Mouse (Mus musculus) heart, postnatal 0 days (tissue): ENCODE data around the gene Fat3. TPM values are rescaled to one million over a fixed set of nuclear protein-coding genes. Genes with fewer than 3 reads are reported as not detected.

Experiments used
- ATAC-seq: fragments of 200-750 bp; cut with Nextera tagmentation; 2 replicates; pipeline ENCODE4 v1.8.0; 2017; ENCODE audit warnings: low read depth, moderate number of reproducible peaks, moderate library complexity; ENCODE audit not compliant: insufficient read depth
- DNase-seq: peaks from one replicate; pipeline ENCODE4 v3.0.0-alpha.2; 2016; ENCODE audit warnings: low spot score
- H3K27ac ChIP-seq: fragments of 300-500 bp; sonication (generic); 2 replicates; pipeline ENCODE4 v1.5.1; 2014; ENCODE audit warnings: low read depth, mild to moderate bottlenecking
- H3K27me3 ChIP-seq: fragments of 300-500 bp; sonication (generic); 2 replicates; pipeline ENCODE4 v1.6.1; 2014; ENCODE audit warnings: low read length, mixed read lengths; ENCODE audit not compliant: control insufficient read depth, insufficient read depth
- H3K36me3 ChIP-seq: fragments of 300-500 bp; sonication (generic); replicated peaks from 2 replicates; pipeline ENCODE4 v1.6.1; 2014; ENCODE audit warnings: low read length, mixed read lengths; ENCODE audit not compliant: control insufficient read depth, insufficient read depth
- H3K4me1 ChIP-seq: fragments of 300-500 bp; sonication (generic); 2 replicates; pipeline ENCODE4 v1.6.1; 2014; ENCODE audit warnings: antibody characterized with exemption; ENCODE audit not compliant: control insufficient read depth, insufficient read depth
- H3K4me2 ChIP-seq: fragments of 300-500 bp; sonication (generic); 2 replicates; pipeline ENCODE4 v1.6.1; 2014; ENCODE audit warnings: low read depth, mild to moderate bottlenecking, low read length, moderate library complexity
- H3K4me3 ChIP-seq: fragments of 300-500 bp; sonication (generic); 2 replicates; pipeline ENCODE4 v1.5.1; 2014; ENCODE audit warnings: low read depth, low read length
- H3K9ac ChIP-seq: fragments of 300-500 bp; sonication (generic); replicated peaks from 2 replicates; pipeline ENCODE4 v1.6.1; 2014; ENCODE audit warnings: low read depth, low read length, mixed read lengths
- H3K9me3 ChIP-seq: fragments of 300-500 bp; sonication (generic); replicated peaks from 2 replicates; pipeline ENCODE4 v1.6.1; 2016; ENCODE audit warnings: low read length; ENCODE audit not compliant: control insufficient read depth
- CTCF ChIP-seq: IDR thresholded peaks from 2 replicates; pipeline ENCODE4 v1.5.1; 2016; ENCODE audit warnings: antibody characterized with exemption, control low read depth, low read depth
- EP300 ChIP-seq: IDR thresholded peaks from 2 replicates; pipeline ENCODE4 v1.6.1; 2016; ENCODE audit warnings: antibody characterized with exemption, low read depth
- WGBS: fragments of 180-500 bp; shearing (Covaris S2); extraction: QIAGEN DNeasy Blood & Tissue Kit; methylation state at CpG from one replicate; pipeline ENCODE4 v1.1.7; 2014; 5-methylcytosine and 5-hydroxymethylcytosine counted together
- polyA plus RNA-seq: library from polyadenylated mRNA; unstranded; fragments of >200 nt; fragmentation: Nextera tagmentation; extraction: Ambion mirVana; gene quantifications from 2 replicates; pipeline ENCODE4 v1.2.1, GENCODE M21; 2015
- total RNA-seq: library from RNA; depleted of rRNA; stranded (reverse); fragments of >200 nt; gene quantifications from 2 replicates; pipeline ENCODE4 v1.2.3, GENCODE M21; 2014; ENCODE audit warnings: low replicate concordance

The Fat3 gene
- total and polyA plus RNA-seq, 2 experiments from 2014 or later = 0.19 to 2.4 TPM

DNA sequence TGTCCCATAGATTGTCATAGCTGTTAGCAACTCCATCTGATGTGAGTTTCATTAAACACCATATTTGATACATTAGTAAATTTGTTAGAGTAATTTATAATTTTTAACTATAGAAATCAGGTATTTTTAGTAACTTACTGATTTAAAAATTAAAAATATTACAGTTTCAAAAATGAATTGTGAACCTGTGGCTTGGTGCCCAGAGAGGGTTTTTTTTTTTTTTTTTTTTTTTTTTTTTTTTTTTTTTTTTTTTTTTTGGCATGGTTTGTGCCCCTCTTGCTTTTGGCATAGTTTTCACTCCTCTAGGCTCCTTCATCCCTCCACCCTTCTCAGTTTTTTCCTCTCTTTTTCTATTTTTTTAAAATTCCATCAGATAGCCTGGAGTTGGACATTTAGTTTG is 438.6 kb downstream of the Fat3 start:
- Histone ChIP-seq H3K4me2 (no peak overlapping the region), H3K27ac (no peak overlapping the region), H3K27me3 (no peaks in the 10 kb centered on the region), H3K4me3 (no peak overlapping the region), H3K36me3 (no peaks in the 10 kb centered on the region), H3K4me1 (no peaks in the 10 kb centered on the region), H3K9me3 (no peaks in the 10 kb centered on the region), H3K9ac (no peak overlapping the region)
- DNase-seq (no peak), ATAC-seq (no peak)
- TF ChIP-seq EP300 (no peak), CTCF (no peak)

DNA sequence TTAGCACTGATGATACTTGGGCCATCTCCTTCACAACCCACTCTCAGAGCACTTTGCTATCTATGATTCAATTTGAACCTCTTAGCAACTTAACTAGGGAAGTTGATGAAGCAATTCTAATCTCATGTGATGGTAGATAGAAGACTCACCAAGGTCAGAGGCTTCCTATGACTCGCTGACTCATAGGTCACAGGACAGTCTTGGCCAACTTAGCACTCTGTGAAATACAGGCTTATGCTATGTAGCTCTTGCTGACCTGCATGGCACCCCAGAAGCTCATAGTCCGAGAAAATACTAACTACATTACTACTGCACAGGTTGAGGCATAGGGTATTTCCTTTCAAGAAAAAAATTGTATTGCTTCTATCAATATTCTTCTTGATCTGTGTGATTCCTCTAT is 454.4 kb downstream of the Fat3 start:
- Histone ChIP-seq H3K36me3 (no peaks in the 10 kb centered on the region), H3K9ac (no peak overlapping the region), H3K27ac (no peak overlapping the region), H3K27me3 (no peaks in the 10 kb centered on the region), H3K4me1 (no peaks in the 10 kb centered on the region), H3K4me2 (no peak overlapping the region), H3K9me3 (no peaks in the 10 kb centered on the region; the same call in 1 of the 2 replicates), H3K4me3 (no peak overlapping the region)
- TF ChIP-seq CTCF (no peak), EP300 (no peak)
- ATAC-seq = no peak
- 69% methylated on average over 2 of the region's 2 CpGs for WGBS
- no peak for DNase-seq

GRCm38 (mm10) chr9:16037375-16037774 is 463.7 kb downstream of the Fat3 start:
- WGBS = 30% methylated on average over 3 of the region's 3 CpGs
- Histone ChIP-seq H3K27me3 (no peaks in the 10 kb centered on the region), H3K27ac (no peak overlapping the region), H3K4me2 (no peak overlapping the region), H3K4me1 (no peaks in the 10 kb centered on the region), H3K4me3 (no peak overlapping the region), H3K9ac (no peak overlapping the region), H3K9me3 (no peaks in the 10 kb centered on the region; the same call in 1 of the 2 replicates), H3K36me3 (no peaks in the 10 kb centered on the region)
- no peak for TF ChIP-seq EP300
- TF ChIP-seq CTCF = no peak
- ATAC-seq (no peak), DNase-seq (no peak)

DNA sequence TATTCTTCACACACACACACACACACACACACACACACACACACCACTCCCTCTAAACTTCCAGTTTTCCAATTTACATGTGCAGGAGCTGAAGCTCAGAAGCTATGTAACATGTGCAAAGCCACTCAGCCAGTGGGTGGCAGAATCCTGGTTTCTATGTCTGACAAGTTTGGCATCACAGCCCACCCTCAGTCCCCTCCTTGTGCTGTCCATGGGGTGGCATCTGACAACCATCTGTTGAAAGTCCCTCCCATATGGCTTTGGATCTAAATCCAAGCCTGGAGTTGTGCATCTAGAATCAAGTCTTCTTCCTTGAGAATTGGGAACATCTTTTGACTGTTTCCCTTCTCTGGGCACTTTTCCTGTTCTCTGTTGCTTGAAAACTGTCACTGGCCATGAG is 464.7 kb downstream of the Fat3 start:
- no peak for DNase-seq
- ATAC-seq = no peak
- no peak overlapping the region for H3K4me3 ChIP-seq
- no peaks in the 10 kb centered on the region for H3K4me1 ChIP-seq
- no peak overlapping the region for H3K9ac ChIP-seq
- no peaks in the 10 kb centered on the region for H3K36me3 ChIP-seq
- H3K4me2 ChIP-seq = no peak overlapping the region
- no peaks in the 10 kb centered on the region for H3K9me3 ChIP-seq
- no peak overlapping the region for H3K27ac ChIP-seq
- TF ChIP-seq EP300 (no peak), CTCF (peak; percentile 22; the same call in 1 of the 2 replicates)
- H3K27me3 ChIP-seq = no peaks in the 10 kb centered on the region

GRCm38 (mm10) chr9:16029715-16030285 is 471.3 kb downstream of the Fat3 start:
- Histone ChIP-seq H3K36me3 (no peaks in the 10 kb centered on the region), H3K27ac (no peak overlapping the region), H3K4me3 (no peak overlapping the region), H3K4me1 (no peaks in the 10 kb centered on the region), H3K9ac (no peak overlapping the region), H3K27me3 (no peaks in the 10 kb centered on the region), H3K4me2 (no peak overlapping the region), H3K9me3 (no peaks in the 10 kb centered on the region)
- ATAC-seq = no peak
- TF ChIP-seq CTCF (no peak), EP300 (no peak)
- DNase-seq = no peak
- WGBS = 87% methylated on average over 11 of the region's 11 CpGs

DNA sequence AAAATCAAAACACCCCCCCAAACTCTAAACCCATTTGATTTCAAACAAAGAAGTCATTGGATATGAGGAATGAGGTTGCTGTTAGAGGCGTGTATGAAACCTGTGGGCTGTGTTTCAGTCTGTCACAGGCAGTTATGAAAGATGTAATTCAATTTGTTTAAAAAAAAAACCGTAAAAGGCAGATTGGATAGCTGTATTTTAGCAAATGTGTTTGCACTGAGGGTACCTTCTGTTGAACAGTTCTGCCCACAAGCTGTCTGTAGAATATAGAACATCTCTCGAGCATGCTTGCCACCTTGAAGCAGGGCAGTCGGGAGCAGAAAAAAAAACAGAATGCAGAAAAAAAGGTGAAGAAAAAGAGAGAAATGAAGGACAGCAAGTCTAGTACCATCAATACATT is 472.0 kb downstream of the Fat3 start:
- Histone ChIP-seq H3K36me3 (no peaks in the 10 kb centered on the region), H3K4me2 (no peak overlapping the region), H3K4me1 (no peaks in the 10 kb centered on the region), H3K9me3 (no peaks in the 10 kb centered on the region), H3K27me3 (no peaks in the 10 kb centered on the region), H3K9ac (no peak overlapping the region), H3K4me3 (no peak overlapping the region), H3K27ac (0 out of 2 replicates have a peak overlapping the region, but pooled peaks have one; percentile 69)
- 77% methylated on average over 4 of the region's 4 CpGs for WGBS
- no peak for DNase-seq
- TF ChIP-seq CTCF = no peak
- TF ChIP-seq EP300 = no peak
- no peak for ATAC-seq
